Mouse (Mus musculus): ENCODE results near the gene 1700028P14Rik.

DNA sequence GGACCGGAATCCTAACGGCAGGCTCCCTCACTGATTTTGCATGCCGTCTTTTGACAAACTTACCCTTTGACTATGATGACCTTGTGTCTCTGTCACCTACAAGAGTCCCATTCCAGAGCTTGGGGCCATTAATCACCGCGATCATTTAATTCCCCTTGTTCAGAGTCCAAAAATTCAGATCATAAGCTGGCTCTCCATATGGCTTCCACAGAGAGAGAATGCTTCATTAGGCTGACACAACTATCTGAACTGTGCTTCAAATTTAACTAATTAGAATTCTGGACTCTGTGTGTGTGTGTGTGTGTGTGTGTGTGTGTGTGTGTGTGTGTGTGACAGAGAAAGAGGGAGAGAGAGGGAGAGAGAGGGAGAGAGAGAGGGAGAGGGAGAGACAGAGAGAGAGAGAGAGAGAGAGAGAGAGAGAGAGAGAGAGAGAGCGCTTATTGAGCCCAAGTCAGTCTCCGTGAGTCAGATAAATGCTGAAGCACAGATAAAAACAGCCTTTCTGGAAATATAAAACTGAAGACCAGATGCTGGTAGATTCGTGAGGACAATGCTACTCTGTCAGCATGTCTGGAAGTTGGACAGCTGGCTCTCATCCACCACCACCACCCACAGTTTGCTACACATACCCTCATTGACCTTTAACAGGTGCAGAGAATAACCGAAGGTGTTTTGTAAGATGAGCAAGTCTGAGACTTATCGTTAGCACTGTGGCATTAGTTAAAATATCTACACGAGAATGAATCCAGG is 73.8 kb downstream of the 1700028P14Rik start:
- no peak for TF ChIP-seq CTCF (IDR thresholded peaks at IDR 0.05; ENCODE audit: low read depth)
- TF ChIP-seq EP300 (IDR thresholded peaks at IDR 0.05; ENCODE audit: low read depth), result no peak
